Mouse (Mus musculus) neural tube, embryonic 14.5 days (tissue): Measurements from ENCODE around the gene Scyl1. TPM values are rescaled to one million over a fixed set of nuclear protein-coding genes. Genes with fewer than 3 reads are reported as not detected.
"Not testable (repeated sequence)": the region's sequence is repeated elsewhere in the genome, so short reads cannot be mapped to it uniquely, and the experiment has no call there.

Experiments used
- ATAC-seq: fragments of 200-750 bp; cut with Nextera tagmentation; 2 replicates; pipeline ENCODE4 v1.8.0; 2017; ENCODE audit warnings: low read depth, mild to moderate bottlenecking, moderate TSS enrichment, moderate library complexity
- H3K27ac ChIP-seq: fragments of 300-500 bp; sonication (generic); 2 replicates; pipeline ENCODE4 v1.5.1; 2014; ENCODE audit warnings: low read depth, mild to moderate bottlenecking, control low read depth, low read length, moderate library complexity, mixed read lengths
- H3K27me3 ChIP-seq: fragments of 300-500 bp; sonication (generic); 2 replicates; pipeline ENCODE4 v1.6.1; 2014; ENCODE audit warnings: low read length; ENCODE audit not compliant: control insufficient read depth, insufficient read depth
- H3K36me3 ChIP-seq: fragments of 300-500 bp; sonication (generic); 2 replicates; pipeline ENCODE4 v1.6.1; 2014; ENCODE audit warnings: low read length, mixed read lengths; ENCODE audit not compliant: control insufficient read depth, insufficient read depth
- H3K4me1 ChIP-seq: fragments of 300-500 bp; sonication (generic); 2 replicates; pipeline ENCODE4 v1.6.1; 2014; ENCODE audit warnings: low read length; ENCODE audit not compliant: control insufficient read depth, insufficient read depth
- H3K4me2 ChIP-seq: fragments of 300-500 bp; sonication (generic); 2 replicates; pipeline ENCODE4 v1.6.1; 2014; ENCODE audit warnings: mild to moderate bottlenecking, low read depth, low read length, control low read depth
- H3K4me3 ChIP-seq: fragments of 300-500 bp; sonication (generic); 2 replicates; pipeline ENCODE4 v1.5.1; 2014; ENCODE audit warnings: low read depth, low read length, control low read depth, mixed read lengths
- H3K9ac ChIP-seq: fragments of 300-500 bp; sonication (generic); replicated peaks from 2 replicates; pipeline ENCODE4 v1.6.1; 2014; ENCODE audit warnings: low read depth, mild to moderate bottlenecking, control low read depth, low read length, mixed read lengths
- H3K9me3 ChIP-seq: fragments of 300-500 bp; sonication (generic); 2 replicates; pipeline ENCODE4 v1.6.1; 2016; ENCODE audit warnings: low read length; ENCODE audit not compliant: control insufficient read depth
- WGBS: fragments of 180-500 bp; shearing (Covaris S2); extraction: QIAGEN DNeasy Blood & Tissue Kit; methylation state at CpG from one replicate; pipeline ENCODE4 v1.1.7; 2014; 5-methylcytosine and 5-hydroxymethylcytosine counted together
- polyA plus RNA-seq: library from polyadenylated mRNA; unstranded; fragments of >200 nt; fragmentation: Nextera tagmentation; extraction: Ambion mirVana; gene quantifications from 2 replicates; pipeline ENCODE4 v1.2.1, GENCODE M21; 2014

Gene Scyl1
- polyA plus RNA-seq: 78.5 and 78.6 TPM in 2 replicates

DNA sequence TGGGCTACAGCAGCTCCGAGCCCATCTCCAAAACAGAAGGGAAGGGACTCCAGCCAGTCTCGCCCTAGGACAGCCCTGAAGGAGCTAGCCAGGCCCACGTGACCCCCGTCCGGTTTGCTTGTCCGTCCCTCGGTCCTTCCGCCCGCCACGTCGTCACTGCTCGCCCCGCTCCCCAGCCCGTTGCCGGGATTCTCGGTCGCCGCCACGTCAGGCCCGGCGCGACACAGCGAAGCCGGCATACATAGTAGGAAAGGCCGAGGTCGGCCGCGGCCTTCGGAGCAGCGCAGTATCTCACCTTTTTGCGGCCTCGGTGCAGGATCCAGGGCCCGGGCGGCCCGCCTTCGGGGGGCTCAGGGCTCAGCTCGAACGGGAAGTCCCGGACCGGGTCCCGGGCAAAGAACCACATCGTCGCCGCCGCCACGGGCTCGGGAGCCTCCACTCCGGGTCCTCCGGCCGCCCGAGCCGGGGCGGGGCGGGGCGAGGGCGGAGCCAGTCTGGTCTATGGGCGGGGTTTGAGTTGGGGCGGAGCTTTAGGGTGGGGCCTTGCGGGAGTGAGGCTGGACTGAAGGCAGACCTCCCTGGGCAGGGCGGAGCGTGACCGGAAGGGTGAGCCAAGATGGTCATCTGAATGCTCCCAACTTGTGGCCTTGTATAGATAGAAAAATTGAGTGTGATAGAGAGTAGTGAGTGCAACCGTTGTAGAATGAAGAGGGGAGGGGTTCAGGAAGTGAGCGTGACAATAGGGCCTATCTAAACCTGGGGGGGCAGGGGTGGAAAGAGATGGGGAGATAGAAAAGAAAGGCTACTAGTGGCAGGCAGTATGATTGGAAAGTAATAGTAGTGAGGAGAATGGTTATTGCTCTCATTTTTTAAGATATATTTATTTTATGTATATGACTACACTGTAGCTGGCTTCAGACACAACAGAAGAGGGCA lies at the start of gene Scyl1:
Gene Scyl1, minus strand, starts transcription at position 495 of the 936 bp plus-strand sequence.
- no peaks in the 10 kb centered on the region for H3K9me3 ChIP-seq
- peaks cover 12% of the 10 kb centered on the region; the same call in 1 of the 2 replicates for H3K36me3 ChIP-seq
- H3K4me2 ChIP-seq: peak within 1 kb of the TSS; percentile 84
- no peaks in the 10 kb centered on the region; the same call in 1 of the 2 replicates for H3K27me3 ChIP-seq
- peaks cover 10% of the 10 kb centered on the region for H3K4me1 ChIP-seq
- H3K27ac ChIP-seq: peak within 1 kb of the TSS; percentile 78
- peak within 1 kb of the TSS; percentile 86 for H3K9ac ChIP-seq
- peak; percentile 96 for ATAC-seq
- peak within 1 kb of the TSS; percentile 73 for H3K4me3 ChIP-seq
- under 1% methylated on average over 61 of the region's 64 CpGs for WGBS

- no peaks in the 10 kb centered on the region for H3K36me3 ChIP-seq
- no peak overlapping the region for H3K27ac ChIP-seq
- no peak overlapping the region for H3K9ac ChIP-seq
- no peak overlapping the region for H3K4me2 ChIP-seq
- no peaks in the 10 kb centered on the region for H3K27me3 ChIP-seq
- no peaks in the 10 kb centered on the region for H3K9me3 ChIP-seq
- 49% methylated on average over 12 of the region's 12 CpGs for WGBS
- peaks cover 7% of the 10 kb centered on the region; the same call in 1 of the 2 replicates for H3K4me1 ChIP-seq
- no peak overlapping the region for H3K4me3 ChIP-seq
- no peak for ATAC-seq
These were observed 48.3 kb upstream of the Scyl1 start for GRCm38 (mm10) chr19:5819549-5819948.

- no peak overlapping the region for H3K9ac ChIP-seq
- H3K4me3 ChIP-seq: no peak overlapping the region
- no peaks in the 10 kb centered on the region for H3K9me3 ChIP-seq
- no peak overlapping the region for H3K27ac ChIP-seq
- 0 out of 2 replicates have a peak, but pooled peaks have one; percentile 7 for ATAC-seq
- 80% methylated on average over 6 of the region's 6 CpGs for whole genome bisulfite sequencing
- H3K4me1 ChIP-seq: peaks cover 7% of the 10 kb centered on the region; the same call in 1 of the 2 replicates
- no peak overlapping the region for H3K4me2 ChIP-seq
- H3K36me3 ChIP-seq: no peaks in the 10 kb centered on the region
- H3K27me3 ChIP-seq: no peaks in the 10 kb centered on the region
These were observed 47.4 kb upstream of the Scyl1 start for GRCm38 (mm10) chr19:5818590-5818977.

DNA sequence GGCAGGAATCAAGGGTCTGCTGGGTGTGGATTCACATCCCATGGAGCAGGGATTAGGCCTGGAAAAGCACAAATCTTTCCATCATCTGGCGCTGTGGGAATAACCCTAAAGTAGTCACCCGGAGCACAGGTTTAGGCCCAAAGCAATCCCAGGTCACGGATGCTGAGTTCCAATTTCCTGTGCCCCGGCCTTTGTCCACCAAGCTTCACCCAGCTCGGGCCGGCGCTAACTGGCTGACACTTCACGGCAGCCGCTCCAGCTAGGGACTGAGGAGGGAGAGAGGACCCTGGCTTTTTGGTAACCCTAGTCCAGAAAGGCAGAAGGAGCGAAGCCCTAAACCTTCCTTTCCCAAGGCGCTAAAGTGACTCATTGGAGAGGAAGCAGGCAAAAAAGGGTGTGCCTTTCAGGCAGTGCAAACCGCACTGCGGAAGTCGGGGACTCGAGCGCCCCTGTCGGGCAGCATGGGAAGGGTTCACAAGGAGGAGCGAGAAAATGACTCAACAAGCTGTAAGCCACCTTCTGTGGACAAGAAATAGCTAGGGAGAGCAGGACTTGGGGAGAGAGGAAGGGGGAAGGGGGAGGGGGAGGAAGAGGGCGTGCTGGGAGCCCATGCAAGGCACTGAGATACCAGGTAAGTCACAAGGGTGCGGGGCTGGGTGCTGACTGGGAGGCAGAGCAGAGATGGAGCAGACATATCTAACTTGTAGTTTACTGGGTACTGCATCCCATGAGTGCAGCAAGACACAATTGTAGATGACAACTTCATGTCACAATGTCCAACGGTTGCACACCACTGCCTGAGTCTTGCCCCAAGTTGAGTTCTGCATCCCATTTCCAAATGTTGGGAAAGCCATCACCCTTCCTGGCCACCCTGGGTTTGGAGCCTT lies 46.7 kb upstream of the Scyl1 start:
- peak; percentile 77 for ATAC-seq
- Histone ChIP-seq H3K4me3 (no peak overlapping the region), H3K36me3 (no peaks in the 10 kb centered on the region), H3K9me3 (no peaks in the 10 kb centered on the region), H3K4me2 (peak overlapping the region; percentile 40; the same call in 1 of the 2 replicates), H3K9ac (0 out of 2 replicates have a peak overlapping the region, but pooled peaks have one; percentile 37), H3K4me1 (peaks cover 3% of the 10 kb centered on the region; the same call in 1 of the 2 replicates), H3K27me3 (no peaks in the 10 kb centered on the region), H3K27ac (peak overlapping the region; percentile 49)
- 22% methylated on average over 21 of the region's 21 CpGs for WGBS

DNA sequence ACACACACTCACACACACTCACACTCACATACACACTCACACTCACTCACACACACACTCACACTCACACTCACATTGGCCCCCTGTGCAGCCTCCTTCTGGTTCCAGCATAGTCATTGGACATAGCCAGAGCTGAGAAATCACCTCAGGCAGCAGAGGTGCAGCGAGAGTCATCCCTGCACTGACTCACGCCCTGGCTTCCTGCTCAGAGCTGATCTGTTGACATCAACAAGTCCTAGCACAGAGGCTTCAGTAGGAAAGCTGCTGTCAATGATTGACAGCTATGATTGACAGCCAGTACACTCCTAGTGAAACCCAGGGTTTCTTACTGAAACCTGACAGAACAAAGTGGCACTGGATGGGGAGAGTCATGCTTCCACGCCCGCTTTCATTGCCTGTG lies 44.7 kb upstream of the Scyl1 start:
- WGBS: 92% methylated on average over 4 of the region's 4 CpGs
- H3K4me2 ChIP-seq: no peak overlapping the region

DNA sequence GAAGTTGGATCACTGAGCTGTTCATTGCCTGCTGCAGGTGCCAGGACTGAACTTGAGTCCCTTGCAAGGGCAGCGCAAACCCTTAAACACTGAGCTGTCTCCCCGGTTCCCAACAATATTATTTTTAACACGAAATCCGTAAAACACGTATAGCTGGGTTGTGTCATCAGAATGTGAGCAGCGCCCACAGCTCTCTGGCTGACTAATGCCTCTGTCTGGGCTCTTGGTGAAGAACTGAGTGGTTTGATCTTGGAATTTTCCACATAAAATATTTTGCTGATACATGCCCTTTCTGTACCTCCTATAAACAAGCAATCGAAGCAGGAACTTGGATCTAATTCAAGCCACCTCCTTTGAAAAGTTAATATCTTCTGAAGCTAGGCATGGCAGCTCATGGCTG lies 43.8 kb upstream of the Scyl1 start:
- Histone ChIP-seq H3K4me3 (no peak overlapping the region), H3K4me1 (peaks cover 30% of the 10 kb centered on the region), H3K27ac (no peak overlapping the region), H3K9ac (no peak overlapping the region), H3K27me3 (no peaks in the 10 kb centered on the region), H3K4me2 (no peak overlapping the region), H3K9me3 (no peaks in the 10 kb centered on the region), H3K36me3 (no peaks in the 10 kb centered on the region)
- WGBS: 90% methylated on average over 7 of the region's 7 CpGs
- no peak for ATAC-seq

More for the DNA sequence above, 44.7 kb upstream of the Scyl1 start:
- Histone ChIP-seq H3K4me3 (no peak overlapping the region), H3K36me3 (no peaks in the 10 kb centered on the region), H3K27ac (no peak overlapping the region), H3K9me3 (no peaks in the 10 kb centered on the region), H3K4me1 (peaks cover 21% of the 10 kb centered on the region), H3K27me3 (no peaks in the 10 kb centered on the region), H3K9ac (no peak overlapping the region)
- no peak for ATAC-seq

- not testable (repeated sequence) for H3K4me3 ChIP-seq, H3K27me3 ChIP-seq, H3K9ac ChIP-seq, H3K27ac ChIP-seq, H3K36me3 ChIP-seq, H3K9me3 ChIP-seq, H3K4me2 ChIP-seq, ATAC-seq
- H3K4me1 ChIP-seq: peaks cover 31% of the 10 kb centered on the region
- WGBS: 41% methylated on average over 1 of the region's 1 CpGs
These were observed 42.8 kb upstream of the Scyl1 start for GRCm38 (mm10) chr19:5814048-5814447.

DNA sequence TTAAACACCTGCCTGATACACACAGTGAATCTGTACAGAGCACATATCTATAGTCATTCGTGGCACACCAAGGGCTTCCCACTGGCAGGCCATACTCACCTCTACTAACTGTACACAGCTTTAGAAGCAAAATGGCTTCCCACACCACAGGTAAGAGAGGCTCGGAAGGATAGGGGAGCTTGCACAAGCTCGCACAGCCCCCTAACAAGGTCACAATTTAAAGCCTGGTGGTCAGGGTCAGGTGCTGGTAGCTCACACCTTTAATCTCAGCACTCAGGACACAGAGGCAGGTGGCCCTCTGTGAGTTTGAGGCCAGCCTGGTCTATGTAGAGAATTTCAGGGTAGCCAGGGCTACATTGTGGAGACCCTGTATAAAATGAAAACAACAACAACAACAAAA lies 42.3 kb upstream of the Scyl1 start:
- H3K27me3 ChIP-seq: no peaks in the 10 kb centered on the region
- H3K9me3 ChIP-seq: no peaks in the 10 kb centered on the region
- no peaks in the 10 kb centered on the region for H3K36me3 ChIP-seq
- H3K4me2 ChIP-seq: no peak overlapping the region
- peaks cover 31% of the 10 kb centered on the region for H3K4me1 ChIP-seq
- 96% methylated on average over 3 of the region's 3 CpGs for WGBS
- peak overlapping the region; percentile 87; the same call in 1 of the 2 replicates for H3K27ac ChIP-seq
- no peak for ATAC-seq
- no peak overlapping the region for H3K9ac ChIP-seq
- no peak overlapping the region for H3K4me3 ChIP-seq
